Mouse (Mus musculus) cerebellum, adult 11-12 months (tissue): Measurements from ENCODE around the gene Pdzd2.

Experiments
- DNase-seq: peaks from one replicate; pipeline ENCODE4 v3.0.0; 2022

Gene Pdzd2

GRCm38 (mm10) chr15:12665946-12666345 lies 73.8 kb downstream of the Pdzd2 start:
- DNase-seq, result no peak

GRCm38 (mm10) chr15:12663351-12663750 lies 76.4 kb downstream of the Pdzd2 start:
- no peak for DNase-seq

GRCm38 (mm10) chr15:12660320-12660719 lies 79.4 kb downstream of the Pdzd2 start:
- no peak for DNase-seq

- DNase-seq, result no peak
Measured at GRCm38 (mm10) chr15:12655959-12656662, 83.6 kb downstream of the Pdzd2 start.

GRCm38 (mm10) chr15:12655316-12655715 lies 84.4 kb downstream of the Pdzd2 start:
- DNase-seq, result no peak

- DNase-seq, result no peak
Measured at GRCm38 (mm10) chr15:12652336-12653031, 87.2 kb downstream of the Pdzd2 start.

- no peak for DNase-seq
Measured at GRCm38 (mm10) chr15:12650236-12650635, 89.5 kb downstream of the Pdzd2 start.

GRCm38 (mm10) chr15:12649674-12650073 lies 90.0 kb downstream of the Pdzd2 start:
- DNase-seq, result no peak

- no peak for DNase-seq
Measured at GRCm38 (mm10) chr15:12649131-12649530, 90.6 kb downstream of the Pdzd2 start.

GRCm38 (mm10) chr15:12640755-12641154 lies 99.0 kb downstream of the Pdzd2 start:
- no peak for DNase-seq

- DNase-seq, result no peak
Measured at GRCm38 (mm10) chr15:12639776-12640175, 99.9 kb downstream of the Pdzd2 start.

- no peak for DNase-seq
Measured at GRCm38 (mm10) chr15:12639181-12639580, 100.5 kb downstream of the Pdzd2 start.

GRCm38 (mm10) chr15:12638370-12639030 lies 101.2 kb downstream of the Pdzd2 start:
- DNase-seq, result no peak

GRCm38 (mm10) chr15:12637511-12637910 lies 102.2 kb downstream of the Pdzd2 start:
- no peak for DNase-seq

- no peak for DNase-seq
Measured at GRCm38 (mm10) chr15:12636386-12636785, 103.3 kb downstream of the Pdzd2 start.

- no peak for DNase-seq
Measured at GRCm38 (mm10) chr15:12634921-12635320, 104.8 kb downstream of the Pdzd2 start.

GRCm38 (mm10) chr15:12629164-12629563 lies 110.6 kb downstream of the Pdzd2 start:
- DNase-seq, result no peak

GRCm38 (mm10) chr15:12628451-12628850 lies 111.3 kb downstream of the Pdzd2 start:
- no peak for DNase-seq

GRCm38 (mm10) chr15:12626930-12627329 lies 112.8 kb downstream of the Pdzd2 start:
- no peak for DNase-seq

GRCm38 (mm10) chr15:12626166-12626565 lies 113.6 kb downstream of the Pdzd2 start:
- no peak for DNase-seq

- DNase-seq, result no peak
Measured at GRCm38 (mm10) chr15:12625524-12625923, 114.2 kb downstream of the Pdzd2 start.

GRCm38 (mm10) chr15:12623521-12623920 lies 116.2 kb downstream of the Pdzd2 start:
- no peak for DNase-seq

- no peak for DNase-seq
Measured at GRCm38 (mm10) chr15:12622701-12623100, 117.0 kb downstream of the Pdzd2 start.

GRCm38 (mm10) chr15:12622093-12622643 lies 117.6 kb downstream of the Pdzd2 start:
- no peak for DNase-seq
